Mouse (Mus musculus) thymus, postnatal 0 days (tissue): ENCODE results near the gene Grik3. TPM values are rescaled to one million over a fixed set of nuclear protein-coding genes. Genes with fewer than 3 reads are reported as not detected.

Source experiments
- DNase-seq: peaks from one replicate; pipeline ENCODE4 v3.0.0-alpha.2; 2015; ENCODE audit warnings: low spot score
- microRNA-seq: library from miRNA; unstranded; fragments of <30 nt; microRNA quantifications from one replicate; pipeline ENCODE4, GENCODE M21; 2016; ENCODE audit warnings: borderline number of aligned reads
- polyA plus RNA-seq: library from polyadenylated mRNA; unstranded; fragments of >200 nt; fragmentation: Nextera tagmentation; extraction: Ambion mirVana; gene quantifications from 2 replicates; pipeline ENCODE4 v1.2.1, GENCODE M21; 2015

The Grik3 gene
- polyA plus RNA-seq, 1 experiment from 2014 or later, result 0.03 TPM

DNA sequence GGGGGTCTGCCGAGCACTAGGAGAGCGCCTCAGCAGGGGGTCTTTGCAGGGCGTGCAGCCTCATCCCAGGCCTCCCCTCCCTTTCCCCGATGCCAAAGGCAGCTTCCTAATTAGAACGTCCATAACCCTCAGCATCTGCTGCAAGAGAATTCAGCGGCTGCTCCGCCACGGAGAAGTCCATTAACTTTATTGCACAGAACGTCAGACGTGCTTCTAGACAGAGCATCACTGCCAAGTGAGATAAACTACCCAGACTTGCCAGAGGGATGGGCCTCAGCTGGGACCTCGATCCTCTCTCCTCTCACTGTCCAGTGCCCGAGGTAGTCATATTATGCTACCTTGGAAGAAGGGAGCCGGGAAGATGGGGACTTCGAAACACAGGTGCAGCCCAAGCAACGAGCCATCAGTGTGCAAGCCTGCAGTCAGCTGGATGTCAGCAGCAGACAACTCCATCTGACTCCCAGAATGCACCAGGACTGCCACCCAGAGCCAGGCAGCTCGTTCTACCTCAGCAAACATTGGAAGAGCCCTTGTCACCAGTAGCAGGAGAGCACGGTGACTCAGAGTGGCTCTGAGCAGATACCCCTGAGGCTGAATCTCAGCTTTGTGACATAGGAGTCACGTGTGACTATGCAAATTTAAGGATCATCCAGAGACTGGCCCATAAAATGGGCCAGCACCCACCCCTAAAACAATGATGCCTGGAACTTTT lies 228.1 kb downstream of the Grik3 start:
- DNase-seq, result no peak

DNA sequence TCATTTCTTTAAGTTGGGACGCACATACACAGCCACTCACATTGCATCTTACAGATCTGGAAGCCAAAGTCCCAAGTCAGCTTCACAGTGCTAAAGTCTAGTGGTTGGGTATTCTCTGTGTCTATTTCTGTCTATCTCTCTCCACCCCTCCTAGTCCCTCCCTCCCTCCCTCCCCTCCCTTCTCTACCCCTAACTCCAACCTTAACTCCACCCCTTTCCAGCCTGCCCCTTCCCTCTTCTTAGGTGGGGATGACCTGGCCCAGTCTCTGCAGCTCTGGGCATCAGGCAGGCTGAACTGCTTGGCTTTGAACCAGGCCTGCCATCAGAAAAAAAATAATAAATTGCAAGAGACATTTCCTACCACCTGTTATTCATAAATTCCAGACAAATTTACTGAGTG lies 235.7 kb downstream of the Grik3 start:
- DNase-seq, result no peak

DNA sequence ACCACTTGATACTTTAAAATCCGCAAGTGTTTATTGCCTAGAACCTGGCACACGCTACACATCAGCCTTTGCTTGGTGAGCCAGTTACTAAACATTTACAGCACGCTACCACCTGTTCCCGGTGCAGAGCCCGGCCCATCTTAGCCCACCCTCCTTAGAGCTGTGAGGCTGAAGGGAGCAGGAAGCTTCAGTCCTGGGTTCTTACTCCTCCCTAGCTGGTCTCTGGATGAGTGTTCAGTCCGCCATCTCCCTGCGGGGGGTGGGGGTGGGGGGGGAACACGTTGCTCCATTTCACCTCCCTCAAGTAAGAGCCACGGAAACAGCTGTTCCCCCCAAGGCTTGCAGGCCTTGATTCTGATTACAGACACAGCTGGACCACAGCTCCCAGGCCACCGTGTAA lies 236.5 kb downstream of the Grik3 start:
- DNase-seq, result no peak

DNA sequence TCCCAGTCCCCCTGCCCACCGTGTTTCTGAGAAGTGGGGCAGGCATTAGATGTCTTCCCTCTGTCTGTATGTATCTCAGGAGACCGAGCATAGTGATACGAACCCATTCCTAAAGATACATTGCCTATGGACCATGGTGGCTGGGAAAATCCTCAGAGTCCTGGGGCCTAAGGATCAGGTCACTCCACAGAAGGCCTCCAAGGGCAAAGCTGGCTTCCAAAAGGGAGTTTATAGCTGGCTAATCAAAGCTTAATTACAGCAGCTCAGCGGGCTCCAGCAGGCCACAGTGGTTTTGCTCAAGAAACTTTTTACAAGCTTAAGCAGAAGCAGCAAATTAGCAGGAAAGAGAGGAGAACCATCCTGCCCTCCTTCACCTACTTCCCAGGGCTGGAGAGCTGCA lies 237.1 kb downstream of the Grik3 start:
- no peak for DNase-seq

DNA sequence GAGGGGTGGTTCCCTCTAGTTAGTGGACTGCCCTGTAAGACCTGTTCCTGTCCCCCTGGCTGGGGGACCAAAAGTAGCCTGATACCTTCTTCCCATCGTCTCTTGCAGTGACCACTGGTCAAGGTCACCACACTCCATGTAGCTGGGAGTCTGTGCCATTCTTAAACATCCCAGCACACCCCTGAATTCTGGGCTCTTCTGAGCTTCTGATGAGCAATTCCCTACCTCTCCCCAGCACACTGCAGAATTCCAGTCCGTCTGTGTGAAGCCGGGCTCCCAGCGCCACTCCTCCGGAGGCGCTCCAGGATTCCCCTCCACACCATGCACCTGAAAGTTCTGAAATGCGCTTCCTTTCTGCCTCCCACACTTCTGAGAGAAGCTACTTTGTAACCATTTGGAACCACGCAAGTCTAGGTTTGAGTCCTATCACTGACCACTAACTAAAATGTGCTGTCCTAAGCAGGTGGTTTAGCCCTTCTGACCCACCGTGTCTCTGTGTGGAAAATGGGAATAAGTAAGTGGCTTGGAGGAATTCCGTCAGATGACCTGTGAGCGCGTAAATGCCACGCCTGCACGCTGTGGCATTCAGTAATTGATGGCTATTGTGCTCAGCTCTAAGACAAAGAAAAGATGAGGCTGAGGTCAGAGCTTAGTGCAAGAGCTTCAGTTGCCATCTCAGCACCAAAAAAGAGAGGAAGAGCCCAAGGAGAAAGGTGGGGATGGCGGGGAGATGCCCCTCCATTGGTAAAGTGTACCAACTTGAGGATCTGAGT lies 237.8 kb downstream of the Grik3 start:
- DNase-seq, result no peak

DNA sequence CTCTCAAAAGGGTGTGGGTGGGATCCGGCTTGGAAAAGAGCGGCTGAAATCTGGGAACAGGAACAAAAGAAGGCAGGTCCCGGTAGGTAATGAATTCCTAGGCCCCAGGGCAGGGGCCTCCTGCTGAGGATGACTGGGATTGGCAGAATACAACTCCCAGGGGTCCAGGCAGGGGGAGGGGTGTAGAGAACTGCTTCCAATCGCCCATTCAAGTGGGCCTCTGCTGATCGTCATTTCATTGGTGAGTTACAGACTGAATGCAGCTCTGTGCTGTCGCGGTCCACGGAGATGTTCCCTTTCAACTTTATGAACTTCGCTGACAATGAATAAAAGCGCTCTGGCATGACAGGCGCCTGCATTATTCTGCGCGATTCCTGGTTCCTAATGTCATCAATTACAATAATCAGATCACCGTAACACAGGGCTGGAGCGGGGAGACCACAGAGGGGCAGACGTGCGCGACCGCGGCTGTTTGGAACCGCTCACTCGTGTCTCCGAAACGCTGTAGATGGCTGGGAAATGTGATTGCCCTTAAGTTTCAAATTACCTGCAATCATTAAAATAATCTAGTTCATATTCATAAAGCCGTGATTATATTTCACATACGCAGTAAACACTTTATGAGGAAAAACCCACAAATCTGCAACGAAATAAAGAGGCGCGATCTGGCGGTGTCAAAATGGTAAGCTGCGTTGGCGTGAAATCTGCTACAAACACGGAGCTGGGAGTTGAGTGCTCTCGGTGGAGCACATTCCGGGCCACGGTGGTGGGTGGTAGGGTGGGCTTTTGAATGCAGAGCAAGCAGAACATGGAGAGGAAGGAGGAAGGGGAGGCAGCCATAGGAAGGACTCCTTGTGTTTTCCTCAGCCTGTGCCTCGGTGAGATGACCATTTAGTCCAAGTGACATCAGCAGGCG lies 239.1 kb downstream of the Grik3 start:
- no peak for DNase-seq

DNA sequence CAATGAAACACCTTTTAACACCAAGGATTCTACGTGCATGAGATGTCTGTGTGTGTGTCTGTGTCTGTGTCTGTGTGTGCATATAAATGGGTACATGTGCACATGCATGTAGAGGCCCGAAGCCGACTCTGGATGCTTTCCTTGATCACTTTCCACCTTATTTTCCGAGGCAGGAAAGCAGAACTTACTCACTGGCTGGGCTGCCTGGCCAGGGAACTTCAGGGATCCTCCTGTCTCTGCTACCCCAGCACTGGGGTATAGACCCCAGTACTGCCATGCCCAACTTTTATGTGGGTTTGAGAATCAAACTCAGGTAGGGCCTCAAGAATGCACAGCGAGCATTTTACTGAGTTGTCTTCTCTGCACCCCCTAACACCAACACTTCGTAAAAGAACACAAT lies 240.3 kb downstream of the Grik3 start:
- DNase-seq, result no peak

DNA sequence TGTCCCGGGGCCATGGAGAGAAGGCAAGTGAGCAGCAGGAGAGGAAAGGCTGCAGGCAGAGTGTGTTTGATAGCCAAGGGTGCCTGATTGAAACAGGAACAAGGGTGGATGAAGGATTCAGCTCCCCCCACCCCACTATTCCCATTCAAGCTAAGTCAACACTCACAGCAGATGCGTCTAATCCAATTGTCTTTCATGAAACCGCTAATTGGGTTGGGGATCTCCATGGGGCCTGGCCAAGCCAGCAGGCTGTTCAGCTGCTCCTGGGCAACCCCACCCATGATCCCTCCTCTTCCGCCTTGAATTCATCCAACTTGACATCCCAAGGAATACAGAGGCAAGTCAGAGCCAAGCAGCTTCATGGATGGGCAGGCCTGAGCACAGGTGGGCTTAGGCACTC lies 246.3 kb downstream of the Grik3 start:
- DNase-seq, result no peak

DNA sequence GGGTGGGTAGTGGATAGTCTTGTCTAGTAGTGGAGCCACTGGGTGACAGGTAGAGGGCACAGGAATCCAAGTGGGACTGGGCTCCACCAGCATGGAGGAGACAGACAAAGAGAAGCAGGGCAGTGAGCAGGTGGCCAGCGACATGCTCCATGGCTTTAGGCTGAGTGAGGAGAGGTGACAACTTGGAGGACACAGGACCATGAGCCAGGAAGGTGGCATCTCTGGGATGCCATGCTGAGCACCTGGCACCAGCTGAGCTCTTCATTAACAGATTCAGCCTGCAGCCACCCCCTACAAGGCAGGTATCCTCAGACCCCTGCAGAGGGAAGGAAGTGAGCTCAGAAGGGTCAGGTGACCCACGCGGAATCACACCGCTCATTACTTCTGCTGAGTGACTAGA lies 248.3 kb downstream of the Grik3 start:
- DNase-seq, result no peak

DNA sequence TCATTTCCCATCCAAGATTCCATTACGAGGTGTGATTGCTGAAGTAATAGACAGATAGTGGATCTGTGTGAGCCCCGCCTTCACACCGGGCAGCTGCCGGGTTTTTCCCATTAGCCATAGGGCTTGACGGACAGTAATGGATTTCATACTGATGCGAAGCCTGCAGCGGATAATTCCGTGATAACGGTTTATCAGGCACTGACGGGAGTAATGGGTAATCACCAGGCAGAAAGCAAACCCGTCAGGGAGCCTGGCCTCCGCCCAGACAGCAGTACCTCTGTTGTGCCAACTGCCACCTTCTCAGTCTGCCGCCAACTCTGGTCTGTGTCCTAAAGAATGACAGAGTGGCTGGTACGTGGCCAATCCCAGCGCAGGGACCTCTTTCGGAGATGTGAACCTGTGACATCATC lies 251.7 kb downstream of the Grik3 start:
- DNase-seq, result no peak

DNA sequence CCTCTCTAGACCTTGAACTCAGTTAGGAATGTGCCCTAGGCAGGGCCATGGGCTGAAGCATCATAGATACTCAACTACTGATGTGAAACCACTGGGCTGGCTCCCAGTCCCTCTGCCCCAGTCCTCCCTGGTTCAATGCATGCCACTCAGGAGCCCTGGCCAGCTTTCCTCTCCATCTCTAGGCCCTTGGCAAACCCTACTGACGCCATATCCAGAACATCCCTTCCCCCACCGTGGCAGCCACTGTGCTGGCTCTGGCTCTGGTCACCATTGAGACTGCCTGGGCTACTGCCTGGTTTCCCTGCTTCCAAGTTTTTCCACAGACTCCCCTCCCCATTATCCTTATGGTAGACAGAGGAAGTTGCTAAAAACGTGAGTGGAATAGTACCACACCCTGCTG lies 255.4 kb downstream of the Grik3 start:
- no peak for DNase-seq

DNA sequence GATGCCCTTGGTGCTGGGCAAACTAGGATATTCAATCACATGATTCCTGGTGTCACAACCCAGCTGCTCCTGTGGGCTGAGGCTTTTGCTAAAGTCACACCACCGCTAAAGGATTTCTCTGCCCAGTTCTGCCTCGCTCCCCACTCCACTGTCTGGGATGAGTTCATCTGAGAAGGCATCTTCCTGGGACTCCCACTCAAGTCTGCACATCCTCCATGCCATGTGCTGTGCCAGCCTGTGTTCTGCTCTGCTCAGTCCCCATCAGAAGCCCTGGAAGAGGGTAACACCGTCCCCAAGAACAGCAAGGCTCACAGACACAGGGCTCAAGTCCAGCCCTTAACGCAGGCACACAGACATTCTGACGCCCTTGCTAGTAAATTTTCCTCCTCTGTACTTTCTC lies 265.9 kb downstream of the Grik3 start:
- no peak for DNase-seq

DNA sequence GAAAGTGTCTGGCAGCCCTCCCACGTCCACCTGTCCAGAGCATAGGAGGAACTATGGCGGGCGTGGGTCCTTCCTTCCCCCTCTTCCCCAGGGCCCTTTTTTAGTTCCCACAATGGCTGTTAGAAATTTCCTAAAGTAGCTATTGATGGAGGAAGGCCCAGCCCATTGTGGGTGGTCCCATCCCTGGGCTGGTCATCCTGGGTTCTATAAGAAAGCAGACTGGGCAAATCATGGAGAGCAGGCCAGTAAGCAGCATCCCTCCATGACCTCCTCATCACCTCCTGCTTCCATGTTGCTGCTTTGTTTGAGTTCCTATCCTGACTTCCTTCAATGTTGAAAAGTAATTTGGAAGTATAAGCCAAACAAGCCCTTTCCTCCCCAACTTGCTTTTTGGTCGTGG lies 269.8 kb downstream of the Grik3 start:
- DNase-seq, result no peak

DNA sequence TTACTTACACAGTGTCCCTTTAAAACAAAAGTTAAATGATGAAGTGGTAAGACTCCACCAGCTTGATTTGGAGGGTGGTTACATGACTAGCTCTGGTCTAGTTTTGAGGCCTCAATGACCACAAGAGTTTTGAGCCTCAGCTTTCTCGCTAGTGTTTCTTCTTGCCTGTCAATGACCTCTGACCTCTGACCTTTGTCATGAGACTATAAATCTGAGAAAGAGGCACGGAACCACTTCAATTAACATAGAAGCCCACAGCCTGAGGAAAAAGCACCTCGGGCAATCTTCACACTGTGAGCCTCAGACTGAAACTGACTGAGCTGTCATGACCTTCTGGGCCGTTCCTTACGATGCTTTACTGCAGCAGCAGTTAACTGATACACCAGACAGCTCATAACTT lies 272.6 kb downstream of the Grik3 start:
- DNase-seq, result no peak

Small RNA genes lying within 50 kb of the gene (microRNA-seq; reads per million reads assigned to microRNA genes)
- gene Mir692-2, result not detected
